Mouse (Mus musculus) thymus, adult 2 months (tissue): ENCODE results near the gene Minos1.

ENCODE experiments used
- CTCF ChIP-seq: fragments of 200-500 bp; IDR thresholded peaks from 2 replicates; pipeline ENCODE4 v1.5.1; 2012; ENCODE audit warnings: mild to moderate bottlenecking, control low read depth, low read length, moderate library complexity, borderline replicate concordance; ENCODE audit not compliant: control insufficient read depth, poor library complexity, insufficient read depth; ENCODE audit errors: extremely low read depth
- POLR2A ChIP-seq: fragments of 200-500 bp; IDR thresholded peaks from 2 replicates; pipeline ENCODE4 v1.6.1; 2012; ENCODE audit warnings: mild to moderate bottlenecking, low read length, control low read depth, moderate library complexity; ENCODE audit not compliant: control insufficient read depth, poor library complexity, insufficient read depth; ENCODE audit errors: extremely low read depth

DNA sequence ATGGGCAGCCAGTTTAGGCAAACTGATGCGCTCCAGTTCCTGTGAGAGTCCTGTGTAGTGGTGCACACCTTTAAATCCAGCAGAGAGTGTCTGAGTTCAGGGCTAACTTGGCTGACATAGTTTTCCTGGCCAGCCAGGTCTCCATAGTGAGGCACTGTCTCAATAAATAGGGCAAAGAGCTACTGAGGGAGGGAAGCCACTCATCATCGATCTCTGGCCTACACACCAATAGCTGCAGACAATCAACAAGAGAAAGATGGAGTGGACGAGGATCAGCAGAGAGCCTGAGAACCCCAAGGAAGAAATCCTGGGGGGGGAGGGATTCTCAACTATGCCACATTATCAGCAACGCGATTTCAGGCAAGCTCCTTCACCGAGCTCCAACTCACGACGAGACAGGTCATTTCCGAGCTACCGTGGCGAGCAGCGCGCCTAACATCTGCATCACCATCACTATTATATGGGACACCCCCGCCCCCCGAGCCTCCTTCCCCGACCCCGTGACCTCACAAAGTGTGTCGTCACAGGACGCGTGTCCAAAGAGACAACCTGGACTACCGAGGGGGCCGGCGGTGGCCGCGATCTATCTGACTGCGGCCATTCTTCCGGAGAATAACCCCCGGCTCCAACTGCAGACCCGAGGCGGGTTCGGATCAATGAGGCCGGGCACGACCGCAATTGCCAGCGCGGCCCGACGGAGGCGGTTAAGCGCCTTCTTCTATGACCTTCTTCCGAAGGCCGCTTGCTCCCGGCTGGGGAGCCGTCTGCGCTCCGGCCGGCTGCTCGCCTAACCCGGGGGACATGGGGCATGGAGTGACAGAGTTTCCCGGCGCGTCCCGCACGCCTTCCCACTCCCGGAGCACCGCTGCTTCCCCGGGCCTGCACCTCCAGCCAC is 860 bp downstream of the Minos1 start:
- TF ChIP-seq POLR2A (no peak), CTCF (no peak)
